Mouse (Mus musculus) ovary, postnatal 10 days (tissue): ENCODE measurements at regions not wholly inside any gene's neighbourhood (a gene's known extent, or its start where the extent isn't known, plus 50 kb on each side); places are given as distances from the start of the nearest gene placed in this dataset.
A peak's percentile ranks its signal among the peaks of the same experiment; 100 is the strongest.

Experiments
- DNase-seq: peaks from one replicate; pipeline ENCODE4 v3.0.0; 2022; ENCODE audit warnings: low spot score

- no peak for DNase-seq
Observed at GRCm38 (mm10) chr12:54314153-54314552, 110.5 kb upstream of the Egln3 start.

- peak; percentile 17 for DNase-seq
Observed at GRCm38 (mm10) chr12:54313211-54313845, 109.7 kb upstream of the Egln3 start.

- DNase-seq: no peak
Observed at GRCm38 (mm10) chr12:54312522-54313210, 109.0 kb upstream of the Egln3 start.

- no peak for DNase-seq
Observed at GRCm38 (mm10) chr12:54311896-54312521, 108.3 kb upstream of the Egln3 start.

- DNase-seq: no peak
Observed at GRCm38 (mm10) chr12:54309874-54310273, 106.2 kb upstream of the Egln3 start.

GRCm38 (mm10) chr12:54309219-54309618, 105.6 kb upstream of the Egln3 start:
- DNase-seq: no peak

- no peak for DNase-seq
Observed at GRCm38 (mm10) chr12:54305135-54305630, 101.5 kb upstream of the Egln3 start.

GRCm38 (mm10) chr12:54303746-54304145, 100.1 kb upstream of the Egln3 start:
- DNase-seq: no peak

GRCm38 (mm10) chr12:54299506-54299905, 95.8 kb upstream of the Egln3 start:
- no peak for DNase-seq

GRCm38 (mm10) chr12:54293248-54293647, 89.6 kb upstream of the Egln3 start:
- DNase-seq: no peak

- DNase-seq: no peak
Observed at GRCm38 (mm10) chr12:54290311-54290710, 86.7 kb upstream of the Egln3 start.

GRCm38 (mm10) chr12:54288747-54289146, 85.1 kb upstream of the Egln3 start:
- no peak for DNase-seq

GRCm38 (mm10) chr12:54288041-54288502, 84.4 kb upstream of the Egln3 start:
- DNase-seq: no peak

GRCm38 (mm10) chr12:54286911-54287819, 83.5 kb upstream of the Egln3 start:
- no peak for DNase-seq

- DNase-seq: no peak
Observed at GRCm38 (mm10) chr12:54283646-54284045, 80.0 kb upstream of the Egln3 start.

GRCm38 (mm10) chr12:54283011-54283410, 79.4 kb upstream of the Egln3 start:
- no peak for DNase-seq

GRCm38 (mm10) chr12:54282281-54282921, 78.7 kb upstream of the Egln3 start:
- DNase-seq: no peak

GRCm38 (mm10) chr12:54280457-54280856, 76.8 kb upstream of the Egln3 start:
- DNase-seq: no peak

GRCm38 (mm10) chr12:54280001-54280400, 76.3 kb upstream of the Egln3 start:
- DNase-seq: no peak

- no peak for DNase-seq
Observed at GRCm38 (mm10) chr12:54276978-54277537, 73.4 kb upstream of the Egln3 start.

- no peak for DNase-seq
Observed at GRCm38 (mm10) chr12:54273506-54273905, 69.8 kb upstream of the Egln3 start.
